Mouse (Mus musculus) CH12.LX (cell line): ENCODE data around the gene Ovgp1.

Experiments
- BHLHE40 ChIP-seq: IDR thresholded peaks from 2 replicates; pipeline ENCODE4 v1.6.1; 2011; ENCODE audit warnings: mild to moderate bottlenecking, low read depth, low read length, improper control_type of control experiment
- CTCF ChIP-seq, 2 experiments: IDR thresholded peaks in 1 of 2; conservative IDR thresholded peaks in 1 of 2; 2 replicates each; pipeline ENCODE4 v1.5.1; 2011 to 2012; ENCODE audit warnings: low read depth in 2 of 2, low read length in 2 of 2, improper control_type of control experiment in 1 of 2, inconsistent platforms in 1 of 2, mild to moderate bottlenecking in 1 of 2, moderate library complexity in 1 of 2
- E2F4 ChIP-seq: IDR thresholded peaks from 2 replicates; pipeline ENCODE4 v1.6.1; 2011; ENCODE audit warnings: low read depth, low read length, improper control_type of control experiment; ENCODE audit not compliant: insufficient replicate concordance
- ETS1 ChIP-seq: conservative IDR thresholded peaks from 2 replicates; pipeline ENCODE4 v1.6.1; 2012; ENCODE audit warnings: low read depth, mild to moderate bottlenecking, inconsistent platforms, low read length, improper control_type of control experiment, moderate library complexity
- IRF4 ChIP-seq: IDR thresholded peaks from 2 replicates; pipeline ENCODE4 v1.6.1; 2014; ENCODE audit warnings: low read depth, mild to moderate bottlenecking, inconsistent platforms, low read length, improper control_type of control experiment
- MAFK ChIP-seq: IDR thresholded peaks from 2 replicates; pipeline ENCODE4 v1.6.1; 2011; ENCODE audit warnings: low read length, improper control_type of control experiment; ENCODE audit not compliant: insufficient replicate concordance
- MAZ ChIP-seq: IDR thresholded peaks from 2 replicates; pipeline ENCODE4 v1.6.1; 2012; ENCODE audit warnings: low read depth, mild to moderate bottlenecking, inconsistent platforms, low read length, improper control_type of control experiment, moderate library complexity
- NELFE ChIP-seq: IDR thresholded peaks from 2 replicates; pipeline ENCODE4 v1.6.1; 2011; ENCODE audit warnings: low read depth, low read length, improper control_type of control experiment
- POLR2A ChIP-seq: IDR thresholded peaks from 2 replicates; pipeline ENCODE4 v1.6.1; 2011; ENCODE audit warnings: low read depth, mild to moderate bottlenecking, improper control_type of control experiment, low read length
- SMC3 ChIP-seq: IDR thresholded peaks from 2 replicates; pipeline ENCODE4 v1.6.1; 2011; ENCODE audit warnings: low read depth, low read length, improper control_type of control experiment
- ZC3H11A ChIP-seq: IDR thresholded peaks from 2 replicates; pipeline ENCODE4 v1.6.1; 2012; ENCODE audit warnings: low read depth, mild to moderate bottlenecking, inconsistent platforms, low read length, improper control_type of control experiment

- no peak for TF ChIP-seq E2F4
- TF ChIP-seq NELFE, result no peak
- TF ChIP-seq ETS1, result no peak
- no peak for TF ChIP-seq MAZ
- no peak for TF ChIP-seq BHLHE40
- TF ChIP-seq CTCF (conservative IDR thresholded peaks at IDR 0.05 in 1 of 2, IDR thresholded peaks at IDR 0.05 in 1 of 2; ENCODE audit: low read depth in 2 of 2, low read length in 2 of 2), result no peak
- no peak for TF ChIP-seq POLR2A
- TF ChIP-seq MAFK, result no peak
- no peak for TF ChIP-seq IRF4
- TF ChIP-seq ZC3H11A, result no peak
- TF ChIP-seq SMC3, result no peak
These were observed 42.4 kb upstream of the Ovgp1 start for GRCm38 (mm10) chr3:105931095-105931494.
